In the genomic region with DNA sequence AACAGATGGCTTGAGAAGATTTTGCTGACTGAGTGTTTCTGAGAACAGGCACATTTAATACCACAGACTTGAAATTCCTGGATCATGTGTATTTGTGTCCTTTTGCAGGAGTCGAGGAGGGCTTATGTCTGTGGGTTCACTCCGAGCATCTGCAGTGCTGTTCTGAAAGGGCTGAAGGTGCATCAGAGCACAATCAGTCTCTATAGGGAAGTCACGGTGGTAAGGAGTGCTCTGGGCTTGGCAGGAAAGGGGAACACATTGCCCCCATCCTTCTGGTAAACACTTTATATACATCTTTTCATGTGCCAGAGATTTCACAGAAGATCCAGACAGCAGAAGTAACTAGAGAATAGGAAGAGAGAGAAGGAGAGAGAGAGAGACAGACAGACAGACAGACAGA, we compare ENCODE assay signal across 14 mouse cellular contexts.
DNase-seq lines count a peak whose midpoint lies in the region; ATAC-seq lines count a peak whose summit lies in the region.
"Had no signal": no experiment of that assay in that cellular context is flagged by ENCODE, and none has a peak within 500 bp of the region (broad histone marks: within the 10 kb centered on the region; RNA-seq: fewer than 3 reads in every experiment).

No protein-coding gene starts in this region.

- ATAC-seq in neural tube, embryonic 12.5 days (ENCODE audit: low FRiP score, low read depth), result no peak
- no peak for ATAC-seq in forebrain, embryonic 12.5 days (ENCODE audit: low FRiP score)
- no peak for ATAC-seq in midbrain, embryonic 12.5 days (ENCODE audit: low FRiP score, low read depth)
- ATAC-seq in kidney, embryonic 16.5 days (ENCODE audit: low FRiP score, low TSS enrichment), result no peak
- ATAC-seq: activated CD4-positive, CD25-positive, alpha-beta regulatory T cell, adult 4 months had no signal

- DNase-seq in neural tube, embryonic 10.5 days (ENCODE audit: extremely low spot score, low spot score), result no peak
- no peak for DNase-seq in spleen, adult 12 weeks (ENCODE audit: low spot score)
- no peak for DNase-seq in left cerebral cortex, adult 18-20 months (ENCODE audit: low spot score in 2 of 2)
- DNase-seq: gastrocnemius, postnatal 14 days; kidney, adult 2 months had no signal

- no peak overlapping the region for H3K9ac ChIP-seq in neural tube, embryonic 12.5 days
- no peak overlapping the region for H3K9ac ChIP-seq in forebrain, embryonic 12.5 days
- H3K9ac ChIP-seq in midbrain, embryonic 12.5 days (replicated peaks), result no peak overlapping the region
- H3K9ac ChIP-seq in kidney, embryonic 16.5 days (replicated peaks; ENCODE audit: low read length), result no peak overlapping the region
- H3K9ac ChIP-seq: heart, embryonic 12.5 days; lung, embryonic 15.5 days had no signal

- no peaks in the 10 kb centered on the region for H3K27me3 ChIP-seq in neural tube, embryonic 12.5 days (replicated peaks)
- 0 out of 2 replicates have a peak, but pooled peaks cover 3% of the 10 kb centered on the region for H3K27me3 ChIP-seq in forebrain, embryonic 12.5 days
- no peaks in the 10 kb centered on the region for H3K27me3 ChIP-seq in midbrain, embryonic 12.5 days
- H3K27me3 ChIP-seq in kidney, embryonic 16.5 days (ENCODE audit: insufficient read depth, low read length), result no peaks in the 10 kb centered on the region
- H3K27me3 ChIP-seq: heart, embryonic 12.5 days; lung, embryonic 15.5 days had no signal

- no peak overlapping the region for H3K4me2 ChIP-seq in neural tube, embryonic 12.5 days (replicated peaks)
- H3K4me2 ChIP-seq in forebrain, embryonic 12.5 days, result no peak overlapping the region
- no peak overlapping the region for H3K4me2 ChIP-seq in midbrain, embryonic 12.5 days (replicated peaks)
- H3K4me2 ChIP-seq in kidney, embryonic 16.5 days (replicated peaks; ENCODE audit: low read depth, low read length), result no peak overlapping the region
- H3K4me2 ChIP-seq: heart, embryonic 12.5 days; liver, embryonic 11.5 days; lung, embryonic 15.5 days had no signal

- 0 out of 2 replicates have a peak overlapping the region, but pooled peaks have one; percentile 22 for H3K27ac ChIP-seq in neural tube, embryonic 12.5 days
- peak overlapping the region; percentile 71 for H3K27ac ChIP-seq in forebrain, embryonic 12.5 days
- peak overlapping the region; percentile 69 for H3K27ac ChIP-seq in midbrain, embryonic 12.5 days (replicated peaks)
- no peak overlapping the region for H3K27ac ChIP-seq in kidney, embryonic 16.5 days (ENCODE audit: low read length)
- H3K27ac ChIP-seq: lung, embryonic 15.5 days; stomach, postnatal 0 days had no signal

- H3K36me3 ChIP-seq in neural tube, embryonic 12.5 days, result no peaks in the 10 kb centered on the region
- no peaks in the 10 kb centered on the region for H3K36me3 ChIP-seq in forebrain, embryonic 12.5 days (replicated peaks)
- H3K36me3 ChIP-seq in midbrain, embryonic 12.5 days, result no peaks in the 10 kb centered on the region
- H3K36me3 ChIP-seq in kidney, embryonic 16.5 days (ENCODE audit: insufficient read depth, low read length), result no peaks in the 10 kb centered on the region
- H3K36me3 ChIP-seq: heart, embryonic 12.5 days; lung, embryonic 15.5 days had no signal

- no peaks in the 10 kb centered on the region for H3K9me3 ChIP-seq in neural tube, embryonic 12.5 days
- no peaks in the 10 kb centered on the region for H3K9me3 ChIP-seq in forebrain, embryonic 12.5 days
- H3K9me3 ChIP-seq in midbrain, embryonic 12.5 days, result no peaks in the 10 kb centered on the region
- H3K9me3 ChIP-seq in kidney, embryonic 16.5 days (ENCODE audit: low read length), result no peaks in the 10 kb centered on the region
- H3K9me3 ChIP-seq: heart, embryonic 12.5 days; lung, embryonic 15.5 days had no signal

- 58% methylated on average over 3 of the region's 3 CpGs for WGBS in neural tube, embryonic 12.5 days
- 63% methylated on average over 3 of the region's 3 CpGs for WGBS in forebrain, embryonic 12.5 days
- 52% methylated on average over 3 of the region's 3 CpGs for WGBS in midbrain, embryonic 12.5 days
- WGBS in kidney, embryonic 16.5 days, result 67% methylated on average over 3 of the region's 3 CpGs

- H3K4me3 ChIP-seq in neural tube, embryonic 12.5 days, result no peak overlapping the region
- no peak overlapping the region for H3K4me3 ChIP-seq in forebrain, embryonic 12.5 days (replicated peaks)
- no peak overlapping the region for H3K4me3 ChIP-seq in midbrain, embryonic 12.5 days
- no peak overlapping the region for H3K4me3 ChIP-seq in kidney, embryonic 16.5 days (ENCODE audit: low read length)
- H3K4me3 ChIP-seq: heart, embryonic 12.5 days; lung, embryonic 15.5 days had no signal

- H3K4me1 ChIP-seq in neural tube, embryonic 12.5 days, result peaks cover 27% of the 10 kb centered on the region
- peaks cover 39% of the 10 kb centered on the region for H3K4me1 ChIP-seq in forebrain, embryonic 12.5 days
- H3K4me1 ChIP-seq in midbrain, embryonic 12.5 days, result peaks cover 37% of the 10 kb centered on the region
- peaks cover 5% of the 10 kb centered on the region; the same call in 1 of the 2 replicates for H3K4me1 ChIP-seq in kidney, embryonic 16.5 days (ENCODE audit: insufficient read depth, low read length)
